Mouse (Mus musculus) neural tube, embryonic 15.5 days (tissue): ENCODE results near the gene Rps27rt. TPM values are rescaled to one million over a fixed set of nuclear protein-coding genes. Genes with fewer than 3 reads are reported as not detected.

Source experiments
- ATAC-seq: fragments of 200-750 bp; cut with Nextera tagmentation; 2 replicates; pipeline ENCODE4 v1.8.0; 2017; ENCODE audit warnings: mild to moderate bottlenecking, moderate TSS enrichment, moderate library complexity; ENCODE audit not compliant: low FRiP score
- H3K27ac ChIP-seq: fragments of 300-500 bp; sonication (generic); replicated peaks from 2 replicates; pipeline ENCODE4 v1.5.1; 2015; ENCODE audit warnings: mild to moderate bottlenecking, inconsistent platforms
- H3K27me3 ChIP-seq: fragments of 300-500 bp; sonication (generic); replicated peaks from 2 replicates; pipeline ENCODE4 v1.6.1; 2015; ENCODE audit warnings: inconsistent platforms
- H3K36me3 ChIP-seq: fragments of 300-500 bp; sonication (generic); 2 replicates; pipeline ENCODE4 v1.6.1; 2015; ENCODE audit warnings: inconsistent platforms
- H3K4me1 ChIP-seq: fragments of 300-500 bp; sonication (generic); 2 replicates; pipeline ENCODE4 v1.6.1; 2015; ENCODE audit warnings: inconsistent platforms
- H3K4me2 ChIP-seq: fragments of 300-500 bp; sonication (generic); 2 replicates; pipeline ENCODE4 v1.6.1; 2015; ENCODE audit warnings: inconsistent platforms, mild to moderate bottlenecking, moderate library complexity
- H3K4me3 ChIP-seq: fragments of 300-500 bp; sonication (generic); replicated peaks from 2 replicates; pipeline ENCODE4 v1.5.1; 2015; ENCODE audit warnings: mild to moderate bottlenecking, inconsistent platforms
- H3K9ac ChIP-seq: fragments of 300-500 bp; sonication (generic); replicated peaks from 2 replicates; pipeline ENCODE4 v1.6.1; 2015; ENCODE audit warnings: mild to moderate bottlenecking, inconsistent platforms
- H3K9me3 ChIP-seq: fragments of 300-500 bp; sonication (generic); replicated peaks from 2 replicates; pipeline ENCODE4 v1.6.1; 2016; ENCODE audit warnings: inconsistent platforms
- WGBS: fragments of 180-500 bp; shearing (Covaris S2); methylation state at CpG from one replicate; pipeline ENCODE4 v1.1.7; 2015; ENCODE audit warnings: mixed read lengths; 5-methylcytosine and 5-hydroxymethylcytosine counted together
- polyA plus RNA-seq: library from polyadenylated mRNA; unstranded; fragments of >200 nt; fragmentation: Nextera tagmentation; extraction: Ambion mirVana; gene quantifications from 2 replicates; pipeline ENCODE4 v1.2.1, GENCODE M21; 2015

The Rps27rt gene
- polyA plus RNA-seq, 1 experiment from 2014 or later = 186 TPM

GRCm38 (mm10) chr9:114944642-114945041 lies 37.9 kb downstream of the Rps27rt start:
- Histone ChIP-seq H3K4me2 (no peak overlapping the region), H3K36me3 (no peaks in the 10 kb centered on the region), H3K4me1 (no peaks in the 10 kb centered on the region), H3K27ac (no peak overlapping the region), H3K9me3 (no peaks in the 10 kb centered on the region), H3K27me3 (no peaks in the 10 kb centered on the region), H3K4me3 (no peak overlapping the region), H3K9ac (no peak overlapping the region)
- no peak for ATAC-seq
- 88% methylated on average over 3 of the region's 3 CpGs for WGBS

- peaks cover 16% of the 10 kb centered on the region for H3K4me1 ChIP-seq
- WGBS = 86% methylated on average over 2 of the region's 2 CpGs
- H3K4me3 ChIP-seq = no peak overlapping the region
- H3K9me3 ChIP-seq = no peaks in the 10 kb centered on the region
- no peak overlapping the region for H3K9ac ChIP-seq
- no peak overlapping the region for H3K27ac ChIP-seq
- H3K4me2 ChIP-seq = no peak overlapping the region
- no peaks in the 10 kb centered on the region for H3K27me3 ChIP-seq
- ATAC-seq = no peak
- H3K36me3 ChIP-seq = no peaks in the 10 kb centered on the region
These were observed 45.9 kb downstream of the Rps27rt start for GRCm38 (mm10) chr9:114936687-114937086.

GRCm38 (mm10) chr9:114935321-114935720 lies 47.2 kb downstream of the Rps27rt start:
- Histone ChIP-seq H3K9ac (no peak overlapping the region), H3K4me3 (no peak overlapping the region), H3K27ac (no peak overlapping the region), H3K4me1 (peaks cover 23% of the 10 kb centered on the region), H3K4me2 (no peak overlapping the region), H3K27me3 (no peaks in the 10 kb centered on the region), H3K36me3 (no peaks in the 10 kb centered on the region), H3K9me3 (no peaks in the 10 kb centered on the region)
- no peak for ATAC-seq
- 83% methylated on average over 4 of the region's 4 CpGs for WGBS

GRCm38 (mm10) chr9:114934231-114934630 lies 48.3 kb downstream of the Rps27rt start:
- H3K27ac ChIP-seq = no peak overlapping the region
- no peak overlapping the region for H3K9ac ChIP-seq
- H3K4me3 ChIP-seq = peak overlapping the region; percentile 77
- H3K36me3 ChIP-seq = no peaks in the 10 kb centered on the region
- H3K4me1 ChIP-seq = peaks cover 23% of the 10 kb centered on the region
- no peaks in the 10 kb centered on the region for H3K9me3 ChIP-seq
- peak overlapping the region; percentile 96 for H3K4me2 ChIP-seq
- peak; percentile 12; the same call in 1 of the 2 replicates for ATAC-seq
- 72% methylated on average over 11 of the region's 11 CpGs for WGBS
- no peaks in the 10 kb centered on the region for H3K27me3 ChIP-seq

- no peaks in the 10 kb centered on the region for H3K27me3 ChIP-seq
- no peaks in the 10 kb centered on the region for H3K36me3 ChIP-seq
- 0% methylated on average over 30 of the region's 30 CpGs for WGBS
- peaks cover 23% of the 10 kb centered on the region for H3K4me1 ChIP-seq
- H3K9me3 ChIP-seq = no peaks in the 10 kb centered on the region
- H3K4me2 ChIP-seq = peak within 1 kb of the TSS; percentile 96
- peak within 1 kb of the TSS; percentile 85 for H3K27ac ChIP-seq
- H3K4me3 ChIP-seq = peak within 1 kb of the TSS; percentile 77
- peak; percentile 97 for ATAC-seq
- H3K9ac ChIP-seq = peak within 1 kb of the TSS; percentile 74
These were observed 48.8 kb downstream of the Rps27rt start, which contains the start of gene Gpd1l for GRCm38 (mm10) chr9:114933723-114934171. Gene Gpd1l (minus strand): TSS chr9:114933987.

GRCm38 (mm10) chr9:114933037-114933722 lies 49.4 kb downstream of the Rps27rt start:
- ATAC-seq = peak; percentile 39
- Histone ChIP-seq H3K4me2 (peak overlapping the region; percentile 96), H3K9ac (peak overlapping the region; percentile 74), H3K9me3 (no peaks in the 10 kb centered on the region), H3K27me3 (no peaks in the 10 kb centered on the region), H3K36me3 (no peaks in the 10 kb centered on the region), H3K4me3 (peak overlapping the region; percentile 77), H3K4me1 (peaks cover 23% of the 10 kb centered on the region), H3K27ac (peak overlapping the region; percentile 85)
- 1% methylated on average over 50 of the region's 50 CpGs for WGBS

GRCm38 (mm10) chr9:114932607-114933006 lies 49.9 kb downstream of the Rps27rt start:
- Histone ChIP-seq H3K27ac (no peak overlapping the region), H3K4me3 (peak overlapping the region; percentile 77), H3K4me2 (peak overlapping the region; percentile 96), H3K4me1 (peaks cover 23% of the 10 kb centered on the region), H3K36me3 (no peaks in the 10 kb centered on the region), H3K9me3 (no peaks in the 10 kb centered on the region), H3K27me3 (no peaks in the 10 kb centered on the region), H3K9ac (peak overlapping the region; percentile 74)
- 20% methylated on average over 13 of the region's 13 CpGs for WGBS
- ATAC-seq = no peak

Other genes with a start within 250 kb of the Rps27rt start
- 13.0 and 71.4 TPM in 2 replicates for gene Cmtm7, start 200.9 kb downstream of the Rps27rt start, polyA plus RNA-seq
- 10.9 and 13.4 TPM in 2 replicates for gene Cmtm8, start 138.6 kb downstream of the Rps27rt start, polyA plus RNA-seq
- gene Gpd1l, start 48.8 kb downstream of the Rps27rt start, polyA plus RNA-seq = 39.8 and 40.8 TPM in 2 replicates
- gene Osbpl10, start 4.2 kb downstream of the Rps27rt start, polyA plus RNA-seq = 3.1 and 8.1 TPM in 2 replicates